ENCODE assay signal across 23 mouse cellular contexts in genomic region chr9:48404687-48405086, GRCm38 (mm10). TPM values are rescaled to one million over a fixed set of nuclear protein-coding genes. Genes with fewer than 3 reads are reported as not detected.
DNase-seq lines count a peak whose midpoint lies in the region; ATAC-seq and TF ChIP-seq lines count a peak whose summit lies in the region.
"Had no signal": no experiment of that assay in that cellular context is flagged by ENCODE, and none has a peak within 500 bp of the region (broad histone marks: within the 10 kb centered on the region; RNA-seq: fewer than 3 reads in every experiment).

No protein-coding gene starts in this region.

- no peak for TF ChIP-seq CTCF in bone marrow, adult 2 months (IDR thresholded peaks at IDR 0.05; ENCODE audit: control insufficient read depth, insufficient read depth, low read length)

- WGBS in heart, embryonic 10.5 days, result 63% methylated on average over 3 of the region's 3 CpGs
- 60% methylated on average over 3 of the region's 3 CpGs for WGBS in bone marrow, adult 2 months
- 66% methylated on average over 3 of the region's 3 CpGs for WGBS in hindbrain, embryonic 11.5 days

- H3K9me3 ChIP-seq in heart, embryonic 10.5 days, result no peaks in the 10 kb centered on the region
- no peaks in the 10 kb centered on the region for H3K9me3 ChIP-seq in hindbrain, embryonic 11.5 days (ENCODE audit: control insufficient read depth, low read length)
- H3K9me3 ChIP-seq: G1E had no signal

- ATAC-seq in monocyte, adult 5-6 weeks (replicated peaks; ENCODE audit: insufficient number of reproducible peaks, low FRiP score, low TSS enrichment, poor library complexity, severe bottlenecking), result peak; percentile 80
- ATAC-seq in hindbrain, embryonic 11.5 days (ENCODE audit: low FRiP score), result no peak
- ATAC-seq: activated CD4-positive, CD25-positive, alpha-beta regulatory T cell, adult 4 months; CD4-positive, CD25-positive, alpha-beta regulatory T cell, adult 4 months; Patski had no signal

- no peak overlapping the region for H3K4me3 ChIP-seq in heart, embryonic 10.5 days
- H3K4me3 ChIP-seq in bone marrow, adult 2 months (replicated peaks; ENCODE audit: control insufficient read depth, low read depth, low read length), result peak overlapping the region; percentile 31
- no peak overlapping the region for H3K4me3 ChIP-seq in hindbrain, embryonic 11.5 days (ENCODE audit: low read depth, low read length)

- no peaks in the 10 kb centered on the region for H3K4me1 ChIP-seq in heart, embryonic 10.5 days
- H3K4me1 ChIP-seq in bone marrow, adult 2 months (ENCODE audit: control insufficient read depth, insufficient read depth, low read length), result no peaks in the 10 kb centered on the region
- H3K4me1 ChIP-seq in hindbrain, embryonic 11.5 days (replicated peaks; ENCODE audit: control insufficient read depth, insufficient read depth, low read length), result no peaks in the 10 kb centered on the region

- no peak overlapping the region for H3K9ac ChIP-seq in hindbrain, embryonic 11.5 days (ENCODE audit: low read depth, low read length)

- TF ChIP-seq POLR2A in bone marrow, adult 2 months (IDR thresholded peaks at IDR 0.05; ENCODE audit: borderline replicate concordance, control insufficient read depth, low read depth, low read length), result no peak

- H3K27me3 ChIP-seq in heart, embryonic 10.5 days (ENCODE audit: insufficient read depth, poor library complexity, severe bottlenecking), result no peaks in the 10 kb centered on the region
- no peaks in the 10 kb centered on the region for H3K27me3 ChIP-seq in hindbrain, embryonic 11.5 days (ENCODE audit: control insufficient read depth, insufficient read depth, low read length)
- H3K27me3 ChIP-seq: CH12.LX, Patski had no signal

- peak; percentile 52 for DNase-seq in heart, adult 11 months
- no peak for DNase-seq in heart, embryonic 10.5 days (ENCODE audit: low spot score)
- no peak for DNase-seq in left cerebral cortex, adult 8-10 months (ENCODE audit: low spot score in 2 of 2)
- no peak for DNase-seq in hindbrain, embryonic 11.5 days (ENCODE audit: low spot score)
- DNase-seq: adrenal gland, adult 2 months; adrenal gland, adult 8-10 months; adrenal gland, postnatal 10 days; adrenal gland, postnatal 14 days; adrenal gland, postnatal 25 days; adrenal gland, postnatal 36 days; B cell, adult 2 months; cerebellum, adult 11 months; cerebellum, adult 11-12 months; cerebellum, adult 18-20 months; cerebellum, adult 2 months had no signal

- H3K36me3 ChIP-seq in heart, embryonic 10.5 days, result no peaks in the 10 kb centered on the region
- H3K36me3 ChIP-seq in hindbrain, embryonic 11.5 days (ENCODE audit: control insufficient read depth, insufficient read depth, low read length), result no peaks in the 10 kb centered on the region

- no peak overlapping the region for H3K4me2 ChIP-seq in hindbrain, embryonic 11.5 days (replicated peaks; ENCODE audit: low read depth, low read length)

- no peak overlapping the region for H3K27ac ChIP-seq in heart, embryonic 10.5 days
- no peak overlapping the region for H3K27ac ChIP-seq in bone marrow, adult 2 months (ENCODE audit: control insufficient read depth, insufficient read depth, low read depth, low read length, poor library complexity)
- no peak overlapping the region for H3K27ac ChIP-seq in hindbrain, embryonic 11.5 days (ENCODE audit: low read depth, low read length)

RNA-seq across cellular contexts. Expression of gene Nxpe2, which starts 51.4 kb away (rescaled TPM):
- polyA plus RNA-seq in heart, embryonic 10.5 days (2016; fragmentation: Nextera tagmentation; extraction: Ambion mirVana), result 2.3 and 2.9 TPM in 2 replicates
- 81.3 and 120 TPM in 2 replicates for polyA plus RNA-seq in bone marrow, adult 2 months (2011; ENCODE audit: insufficient read depth, insufficient read length, low replicate concordance, missing spikeins)
- total RNA-seq in monocyte, adult 5-6 weeks (2017), result 1.3 to 9.4 TPM (median 6.1 TPM) in 3 replicates
- total RNA-seq in left cerebral cortex, adult 8-10 months (2022), result under 1 TPM; 0.41 to 0.93 (median 0.71) TPM
- 0.84 and 0.85 TPM in 2 replicates for polyA plus RNA-seq in hindbrain, embryonic 11.5 days (2014; fragmentation: Nextera tagmentation; extraction: Ambion mirVana)
- polyA plus RNA-seq: C2C12 had no signal

Comparison
In these comparisons a context has a peak if more than half of its experiments do, and no peak if none do; other contexts are left out.
1. RNA of gene Nxpe2, which starts 51.4 kb away (polyA plus RNA-seq): 81.3 to 120 TPM in bone marrow, adult 2 months; 2.3 to 2.9 TPM in heart, embryonic 10.5 days and 0.84 to 0.85 TPM in hindbrain, embryonic 11.5 days; every median in the first group is over 10 times any median in the second.